Comparison of ENCODE assay signal across 8 mouse cellular contexts in the genomic region with DNA sequence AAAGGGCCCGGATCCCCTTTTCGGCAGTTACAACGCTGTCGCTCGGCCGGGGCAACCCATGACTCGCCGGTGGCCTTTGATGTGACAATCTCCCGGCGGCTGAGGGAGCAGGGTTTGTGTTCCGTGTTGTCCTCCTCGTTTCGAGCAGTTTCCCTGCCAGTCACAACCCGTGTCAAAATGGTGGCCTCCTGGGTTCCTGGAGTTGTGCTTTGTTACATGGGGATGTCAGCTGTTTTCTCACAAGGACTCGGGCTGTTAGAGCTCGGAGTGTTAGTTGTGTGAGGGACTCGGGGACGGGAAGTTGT. TPM values are rescaled to one million over a fixed set of nuclear protein-coding genes. Genes with fewer than 3 reads are reported as not detected.
DNase-seq lines count a peak whose midpoint lies in the region; ATAC-seq and TF ChIP-seq lines count a peak whose summit lies in the region.

No protein-coding gene starts in this region.

- 2% methylated on average over 18 of the region's 18 CpGs for WGBS in liver, adult 2 months
- WGBS in embryonic facial prominence, embryonic 12.5 days: 1% methylated on average over 18 of the region's 18 CpGs
- WGBS in limb, embryonic 10.5 days: 4% methylated on average over 18 of the region's 18 CpGs
- under 1% methylated on average over 18 of the region's 18 CpGs for WGBS in neural tube, embryonic 15.5 days

- TF ChIP-seq POLR2A in liver, adult 2 months (IDR thresholded peaks at IDR 0.05; ENCODE audit: extremely low read depth, insufficient read depth, low read length): no peak

- DNase-seq in liver, adult 2 months (ENCODE audit: extremely low read depth, low read depth, low spot score): no peak
- no peak for DNase-seq in liver
- no peak for DNase-seq in limb, embryonic 10.5 days (ENCODE audit: low spot score)
- no peak for DNase-seq in layer of hippocampus, adult 9-10 months (ENCODE audit: low spot score)
- DNase-seq in urinary bladder, postnatal 25 days (ENCODE audit: low spot score): no peak
- DNase-seq in kidney, postnatal 36 days: no peak

- peak overlapping the region; percentile 87 for H3K27ac ChIP-seq in liver, adult 2 months (replicated peaks; ENCODE audit: insufficient read depth, low read depth, low read length)
- peak overlapping the region; percentile 97 for H3K27ac ChIP-seq in embryonic facial prominence, embryonic 12.5 days
- H3K27ac ChIP-seq in limb, embryonic 10.5 days: peak overlapping the region; percentile 99
- peak overlapping the region; percentile 98 for H3K27ac ChIP-seq in neural tube, embryonic 15.5 days (replicated peaks)

- ATAC-seq in embryonic facial prominence, embryonic 12.5 days (ENCODE audit: insufficient number of reproducible peaks, insufficient read depth, low FRiP score, low TSS enrichment): no peak
- ATAC-seq in neural tube, embryonic 15.5 days (ENCODE audit: low FRiP score): no peak

- no peak for TF ChIP-seq CTCF in liver, adult 2 months (IDR thresholded peaks at IDR 0.05; ENCODE audit: low read depth, low read length)

- peaks cover 28% of the 10 kb centered on the region for H3K4me1 ChIP-seq in liver, adult 2 months (ENCODE audit: control insufficient read depth, insufficient read depth, low read length)
- H3K4me1 ChIP-seq in embryonic facial prominence, embryonic 12.5 days: peaks cover 22% of the 10 kb centered on the region
- H3K4me1 ChIP-seq in limb, embryonic 10.5 days: peaks cover 21% of the 10 kb centered on the region
- H3K4me1 ChIP-seq in neural tube, embryonic 15.5 days: peaks cover 36% of the 10 kb centered on the region

- H3K79me2 ChIP-seq in liver, adult 2 months (ENCODE audit: control insufficient read depth, insufficient read depth, low read length): peaks cover 13% of the 10 kb centered on the region; the same call in 1 of the 2 replicates

- no peaks in the 10 kb centered on the region for H3K27me3 ChIP-seq in liver, adult 2 months (ENCODE audit: control insufficient read depth, insufficient read depth, low read length)
- no peaks in the 10 kb centered on the region for H3K27me3 ChIP-seq in embryonic facial prominence, embryonic 12.5 days
- H3K27me3 ChIP-seq in limb, embryonic 10.5 days (ENCODE audit: low read depth, poor library complexity, severe bottlenecking): no peaks in the 10 kb centered on the region
- H3K27me3 ChIP-seq in neural tube, embryonic 15.5 days (replicated peaks): no peaks in the 10 kb centered on the region

- peak overlapping the region; percentile 86 for H3K4me2 ChIP-seq in embryonic facial prominence, embryonic 12.5 days (replicated peaks)
- H3K4me2 ChIP-seq in neural tube, embryonic 15.5 days: peak overlapping the region; percentile 66

- H3K9me3 ChIP-seq in embryonic facial prominence, embryonic 12.5 days: no peaks in the 10 kb centered on the region
- H3K9me3 ChIP-seq in limb, embryonic 10.5 days (replicated peaks): no peaks in the 10 kb centered on the region
- H3K9me3 ChIP-seq in neural tube, embryonic 15.5 days (replicated peaks): no peaks in the 10 kb centered on the region

- peaks cover 48% of the 10 kb centered on the region for H3K36me3 ChIP-seq in liver, adult 2 months (ENCODE audit: control insufficient read depth, insufficient read depth, low read length)
- H3K36me3 ChIP-seq in embryonic facial prominence, embryonic 12.5 days: peaks cover 50% of the 10 kb centered on the region
- peaks cover 56% of the 10 kb centered on the region for H3K36me3 ChIP-seq in limb, embryonic 10.5 days
- peaks cover 41% of the 10 kb centered on the region for H3K36me3 ChIP-seq in neural tube, embryonic 15.5 days

- H3K4me3 ChIP-seq in liver, adult 2 months (ENCODE audit: insufficient read depth, low read depth, low read length): peak overlapping the region; percentile 90
- peak overlapping the region; percentile 92 for H3K4me3 ChIP-seq in embryonic facial prominence, embryonic 12.5 days
- H3K4me3 ChIP-seq in limb, embryonic 10.5 days: peak overlapping the region; percentile 94
- peak overlapping the region; percentile 94 for H3K4me3 ChIP-seq in neural tube, embryonic 15.5 days (replicated peaks)

- peak overlapping the region; percentile 94 for H3K9ac ChIP-seq in liver, adult 2 months (ENCODE audit: low read depth, low read length)
- peak overlapping the region; percentile 97 for H3K9ac ChIP-seq in embryonic facial prominence, embryonic 12.5 days
- H3K9ac ChIP-seq in neural tube, embryonic 15.5 days (replicated peaks): peak overlapping the region; percentile 97

RNA-seq across cellular contexts. Expression of a gene that starts 1.2 kb away (rescaled TPM):
- total RNA-seq in liver, adult 2 months (2014; rRNA removed): 94.2 and 121 TPM in 2 replicates
- 93.7 and 96.3 TPM in 2 replicates for polyA plus RNA-seq in liver, adult 2 months (2012; rRNA removed)
- polyA plus RNA-seq in embryonic facial prominence, embryonic 12.5 days (2016; fragmentation: Nextera tagmentation; extraction: Ambion mirVana): 602 and 657 TPM in 2 replicates
- polyA plus RNA-seq in limb, embryonic 10.5 days (2016; fragmentation: Nextera tagmentation; extraction: Ambion mirVana): 669 and 688 TPM in 2 replicates
- 547 and 548 TPM in 2 replicates for polyA plus RNA-seq in neural tube, embryonic 15.5 days (2015; fragmentation: Nextera tagmentation; extraction: Ambion mirVana)

RNA-seq across cellular contexts. Expression of a gene that starts 35.3 kb away (rescaled TPM):
- total RNA-seq in liver, adult 2 months (2014; rRNA removed): 26.4 and 30.9 TPM in 2 replicates
- polyA plus RNA-seq in liver, adult 2 months (2012; rRNA removed): 14.3 and 15.9 TPM in 2 replicates
- 69.8 and 70.0 TPM in 2 replicates for polyA plus RNA-seq in embryonic facial prominence, embryonic 12.5 days (2016; fragmentation: Nextera tagmentation; extraction: Ambion mirVana)
- 47.4 and 50.6 TPM in 2 replicates for polyA plus RNA-seq in limb, embryonic 10.5 days (2016; fragmentation: Nextera tagmentation; extraction: Ambion mirVana)
- 44.4 and 47.0 TPM in 2 replicates for polyA plus RNA-seq in neural tube, embryonic 15.5 days (2015; fragmentation: Nextera tagmentation; extraction: Ambion mirVana)

RNA-seq across cellular contexts. Expression of a gene that starts 53.4 kb away (rescaled TPM):
- not detected in 2 replicates for total RNA-seq in liver, adult 2 months (2014; rRNA removed)
- not detected in 2 replicates for polyA plus RNA-seq in liver, adult 2 months (2012; rRNA removed)
- polyA plus RNA-seq in embryonic facial prominence, embryonic 12.5 days (2016; fragmentation: Nextera tagmentation; extraction: Ambion mirVana): 24.4 and 28.1 TPM in 2 replicates
- polyA plus RNA-seq in limb, embryonic 10.5 days (2016; fragmentation: Nextera tagmentation; extraction: Ambion mirVana): 11.4 and 13.7 TPM in 2 replicates
- 2.9 and 12.0 TPM in 2 replicates for polyA plus RNA-seq in neural tube, embryonic 15.5 days (2015; fragmentation: Nextera tagmentation; extraction: Ambion mirVana)
